Mouse (Mus musculus) effector memory CD4-positive, alpha-beta T cell, adult 7 months (primary cell): Measurements from ENCODE around the gene Impg1. TPM values are rescaled to one million over a fixed set of nuclear protein-coding genes. Genes with fewer than 3 reads are reported as not detected.

Experiments used
- polyA plus RNA-seq: library from polyadenylated mRNA; unstranded; fragments of 100-300 nt; shearing (Covaris generic); gene quantifications from one replicate; pipeline ENCODE4 v1.2.1, GENCODE M21; 2017

The Impg1 gene
- not detected for polyA plus RNA-seq

GRCm38 (mm10) chr9:80465381-80465780 is at the start of gene Impg1:
TSS of gene Impg1 (minus strand) at chr9:80465481.

